Mouse (Mus musculus): ENCODE measurements around the gene Apeh. TPM values are rescaled to one million over a fixed set of nuclear protein-coding genes. Genes with fewer than 3 reads are reported as not detected.

The Apeh gene
- polyA plus RNA-seq, 2 experiments: 38.6 to 55.6 TPM

- peaks cover 33% of the 10 kb centered on the region for H3K36me3 ChIP-seq (ENCODE audit: control insufficient read depth, insufficient read depth, low read length)
- H3K4me3 ChIP-seq (replicated peaks; ENCODE audit: low read length): no peak overlapping the region
- TF ChIP-seq POLR2A (IDR thresholded peaks at IDR 0.05; ENCODE audit: borderline replicate concordance, extremely low read depth, insufficient read depth, insufficient read length): no peak
- 91% methylated on average over 7 of the region's 7 CpGs for WGBS
- DNase-seq (ENCODE audit: low spot score) (no peak), ATAC-seq (ENCODE audit: low FRiP score, low read depth) (no peak)
- no peaks in the 10 kb centered on the region for H3K4me1 ChIP-seq (ENCODE audit: control insufficient read depth, insufficient read depth, low read length)
- H3K27me3 ChIP-seq (ENCODE audit: control insufficient read depth, insufficient read depth, low read length): no peaks in the 10 kb centered on the region
- no peak overlapping the region for H3K4me2 ChIP-seq (replicated peaks; ENCODE audit: low read depth, low read length, severe bottlenecking)
- no peaks in the 10 kb centered on the region for H3K9me3 ChIP-seq (ENCODE audit: control insufficient read depth, low read length)
- H3K9ac ChIP-seq (ENCODE audit: low read depth, low read length, severe bottlenecking): no peak overlapping the region
- H3K27ac ChIP-seq (replicated peaks; ENCODE audit: low read depth, low read length): no peak overlapping the region
Observed at GRCm38 (mm10) chr9:108069529-108069928, 24.9 kb downstream of the Apeh start.

- Histone ChIP-seq H3K27me3 (ENCODE audit: control insufficient read depth, insufficient read depth, low read length) (no peaks in the 10 kb centered on the region), H3K4me1 (ENCODE audit: control insufficient read depth, insufficient read depth, low read length) (no peaks in the 10 kb centered on the region), H3K4me3 (replicated peaks; ENCODE audit: low read length) (no peak overlapping the region), H3K4me2 (replicated peaks; ENCODE audit: low read depth, low read length, severe bottlenecking) (no peak overlapping the region), H3K9ac (ENCODE audit: low read depth, low read length, severe bottlenecking) (no peak overlapping the region), H3K27ac (replicated peaks; ENCODE audit: low read depth, low read length) (no peak overlapping the region), H3K9me3 (ENCODE audit: control insufficient read depth, low read length) (no peaks in the 10 kb centered on the region), H3K36me3 (ENCODE audit: control insufficient read depth, insufficient read depth, low read length) (peaks cover 36% of the 10 kb centered on the region)
- WGBS: 93% methylated on average over 9 of the region's 9 CpGs
- DNase-seq (ENCODE audit: low spot score) (no peak), ATAC-seq (ENCODE audit: low FRiP score, low read depth) (no peak)
- TF ChIP-seq POLR2A (IDR thresholded peaks at IDR 0.05; ENCODE audit: borderline replicate concordance, extremely low read depth, insufficient read depth, insufficient read length): no peak
Observed at GRCm38 (mm10) chr9:108069007-108069406, 25.4 kb downstream of the Apeh start.

GRCm38 (mm10) chr9:108067900-108068299, 26.5 kb downstream of the Apeh start:
- 0 out of 2 replicates have a peak, but pooled peaks have one; percentile 21 for TF ChIP-seq POLR2A (IDR thresholded peaks at IDR 0.05; ENCODE audit: borderline replicate concordance, extremely low read depth, insufficient read depth, insufficient read length)
- Histone ChIP-seq H3K9me3 (ENCODE audit: control insufficient read depth, low read length) (no peaks in the 10 kb centered on the region), H3K9ac (ENCODE audit: low read depth, low read length, severe bottlenecking) (no peak overlapping the region), H3K27me3 (ENCODE audit: control insufficient read depth, insufficient read depth, low read length) (no peaks in the 10 kb centered on the region), H3K4me2 (replicated peaks; ENCODE audit: low read depth, low read length, severe bottlenecking) (no peak overlapping the region), H3K4me1 (ENCODE audit: control insufficient read depth, insufficient read depth, low read length) (no peaks in the 10 kb centered on the region), H3K36me3 (ENCODE audit: control insufficient read depth, insufficient read depth, low read length) (peaks cover 45% of the 10 kb centered on the region), H3K4me3 (replicated peaks; ENCODE audit: low read length) (no peak overlapping the region), H3K27ac (replicated peaks; ENCODE audit: low read depth, low read length) (no peak overlapping the region)
- 19% methylated on average over 8 of the region's 8 CpGs for WGBS
- peak; percentile 50 for ATAC-seq (ENCODE audit: low FRiP score, low read depth)
- DNase-seq (ENCODE audit: low spot score): peak; percentile 76

GRCm38 (mm10) chr9:108067199-108067598, 27.2 kb downstream of the Apeh start:
- H3K9ac ChIP-seq (ENCODE audit: low read depth, low read length, severe bottlenecking): no peak overlapping the region
- no peak for TF ChIP-seq POLR2A (IDR thresholded peaks at IDR 0.05; ENCODE audit: borderline replicate concordance, extremely low read depth, insufficient read depth, insufficient read length)
- no peaks in the 10 kb centered on the region for H3K27me3 ChIP-seq (ENCODE audit: control insufficient read depth, insufficient read depth, low read length)
- no peaks in the 10 kb centered on the region for H3K9me3 ChIP-seq (ENCODE audit: control insufficient read depth, low read length)
- ATAC-seq (ENCODE audit: low FRiP score, low read depth): no peak
- no peak for DNase-seq (ENCODE audit: low spot score)
- no peak overlapping the region for H3K4me3 ChIP-seq (replicated peaks; ENCODE audit: low read length)
- no peaks in the 10 kb centered on the region for H3K4me1 ChIP-seq (ENCODE audit: control insufficient read depth, insufficient read depth, low read length)
- WGBS: 83% methylated on average over 7 of the region's 7 CpGs
- no peak overlapping the region for H3K27ac ChIP-seq (replicated peaks; ENCODE audit: low read depth, low read length)
- no peak overlapping the region for H3K4me2 ChIP-seq (replicated peaks; ENCODE audit: low read depth, low read length, severe bottlenecking)
- H3K36me3 ChIP-seq (ENCODE audit: control insufficient read depth, insufficient read depth, low read length): peaks cover 52% of the 10 kb centered on the region

GRCm38 (mm10) chr9:108065491-108066011, 28.9 kb downstream of the Apeh start:
- no peak overlapping the region for H3K4me2 ChIP-seq (replicated peaks; ENCODE audit: low read depth, low read length, severe bottlenecking)
- no peaks in the 10 kb centered on the region for H3K9me3 ChIP-seq (ENCODE audit: control insufficient read depth, low read length)
- H3K36me3 ChIP-seq (ENCODE audit: control insufficient read depth, insufficient read depth, low read length): peaks cover 49% of the 10 kb centered on the region
- TF ChIP-seq POLR2A (IDR thresholded peaks at IDR 0.05; ENCODE audit: borderline replicate concordance, extremely low read depth, insufficient read depth, insufficient read length): no peak
- WGBS: 52% methylated on average over 5 of the region's 5 CpGs
- H3K27me3 ChIP-seq (ENCODE audit: control insufficient read depth, insufficient read depth, low read length): no peaks in the 10 kb centered on the region
- DNase-seq (ENCODE audit: low spot score): peak; percentile 40
- no peak overlapping the region for H3K4me3 ChIP-seq (replicated peaks; ENCODE audit: low read length)
- H3K9ac ChIP-seq (ENCODE audit: low read depth, low read length, severe bottlenecking): no peak overlapping the region
- no peaks in the 10 kb centered on the region for H3K4me1 ChIP-seq (ENCODE audit: control insufficient read depth, insufficient read depth, low read length)
- no peak for ATAC-seq (ENCODE audit: low FRiP score, low read depth)
- no peak overlapping the region for H3K27ac ChIP-seq (replicated peaks; ENCODE audit: low read depth, low read length)

- WGBS: 83% methylated on average over 12 of the region's 12 CpGs
- no peak for TF ChIP-seq POLR2A (IDR thresholded peaks at IDR 0.05; ENCODE audit: borderline replicate concordance, extremely low read depth, insufficient read depth, insufficient read length)
- ATAC-seq (ENCODE audit: low FRiP score, low read depth) (no peak), DNase-seq (ENCODE audit: low spot score) (no peak)
- Histone ChIP-seq H3K27me3 (ENCODE audit: control insufficient read depth, insufficient read depth, low read length) (no peaks in the 10 kb centered on the region), H3K9me3 (ENCODE audit: control insufficient read depth, low read length) (no peaks in the 10 kb centered on the region), H3K4me1 (ENCODE audit: control insufficient read depth, insufficient read depth, low read length) (no peaks in the 10 kb centered on the region), H3K27ac (replicated peaks; ENCODE audit: low read depth, low read length) (no peak overlapping the region), H3K4me3 (replicated peaks; ENCODE audit: low read length) (no peak overlapping the region), H3K9ac (ENCODE audit: low read depth, low read length, severe bottlenecking) (no peak overlapping the region), H3K4me2 (replicated peaks; ENCODE audit: low read depth, low read length, severe bottlenecking) (no peak overlapping the region), H3K36me3 (ENCODE audit: control insufficient read depth, insufficient read depth, low read length) (peaks cover 58% of the 10 kb centered on the region)
Observed at GRCm38 (mm10) chr9:108063361-108063760, 31.0 kb downstream of the Apeh start.
